Mouse (Mus musculus) limb, embryonic 11.5 days (tissue): ENCODE results near the gene Sox2. TPM values are rescaled to one million over a fixed set of nuclear protein-coding genes. Genes with fewer than 3 reads are reported as not detected.

Source experiments
- ATAC-seq: fragments of 200-750 bp; cut with Nextera tagmentation; 2 replicates; pipeline ENCODE4 v1.8.0; 2017; ENCODE audit warnings: low read depth; ENCODE audit not compliant: insufficient number of reproducible peaks, low FRiP score, low TSS enrichment
- DNase-seq: peaks from one replicate; pipeline ENCODE4 v3.0.0-alpha.2; 2015; ENCODE audit warnings: low spot score
- H3K27ac ChIP-seq: fragments of 300-500 bp; sonication (generic); replicated peaks from 2 replicates; pipeline ENCODE4 v1.5.1; 2014; ENCODE audit warnings: low read depth, mild to moderate bottlenecking, low read length
- H3K27me3 ChIP-seq: fragments of 300-500 bp; sonication (generic); 2 replicates; pipeline ENCODE4 v1.6.1; 2014; ENCODE audit warnings: mild to moderate bottlenecking, low read length, mixed read lengths; ENCODE audit not compliant: control insufficient read depth, insufficient read depth
- H3K36me3 ChIP-seq: fragments of 300-500 bp; sonication (generic); 2 replicates; pipeline ENCODE4 v1.6.1; 2014; ENCODE audit warnings: mild to moderate bottlenecking, low read length, moderate library complexity, mixed read lengths; ENCODE audit not compliant: control insufficient read depth, insufficient read depth
- H3K4me1 ChIP-seq: fragments of 300-500 bp; sonication (generic); 2 replicates; pipeline ENCODE4 v1.6.1; 2014; ENCODE audit warnings: low read length, mixed read lengths; ENCODE audit not compliant: control insufficient read depth, insufficient read depth
- H3K4me2 ChIP-seq: fragments of 300-500 bp; sonication (generic); 2 replicates; pipeline ENCODE4 v1.6.1; 2014; ENCODE audit warnings: low read depth, mild to moderate bottlenecking, moderate library complexity; ENCODE audit not compliant: severe bottlenecking
- H3K4me3 ChIP-seq: fragments of 300-500 bp; sonication (generic); 2 replicates; pipeline ENCODE4 v1.5.1; 2014; ENCODE audit warnings: low read depth, low read length
- H3K9ac ChIP-seq: fragments of 300-500 bp; sonication (generic); 2 replicates; pipeline ENCODE4 v1.6.1; 2014; ENCODE audit warnings: mild to moderate bottlenecking, low read length
- H3K9me3 ChIP-seq: fragments of 300-500 bp; sonication (generic); 2 replicates; pipeline ENCODE4 v1.6.1; 2016; ENCODE audit warnings: low read length; ENCODE audit not compliant: control insufficient read depth
- WGBS: fragments of 180-500 bp; shearing (Covaris S2); extraction: QIAGEN DNeasy Blood & Tissue Kit; methylation state at CpG from one replicate; pipeline ENCODE4 v1.1.7; 2014; 5-methylcytosine and 5-hydroxymethylcytosine counted together
- polyA plus RNA-seq: library from polyadenylated mRNA; unstranded; fragments of >200 nt; fragmentation: Nextera tagmentation; extraction: Ambion mirVana; gene quantifications from 2 replicates; pipeline ENCODE4 v1.2.1, GENCODE M21; 2014

Gene Sox2
- polyA plus RNA-seq, 1 experiment from 2014 or later, result 0.13 TPM

GRCm38 (mm10) chr3:34654781-34655180 lies 4.6 kb downstream of the Sox2 start:
- Histone ChIP-seq H3K27ac (no peak overlapping the region), H3K4me1 (peaks cover 7% of the 10 kb centered on the region), H3K9ac (no peak overlapping the region), H3K36me3 (no peaks in the 10 kb centered on the region), H3K9me3 (no peaks in the 10 kb centered on the region), H3K4me2 (no peak overlapping the region), H3K4me3 (no peak overlapping the region), H3K27me3 (peaks cover 82% of the 10 kb centered on the region)
- WGBS, result 24% methylated on average over 6 of the region's 6 CpGs
- DNase-seq, result no peak
- ATAC-seq, result no peak

GRCm38 (mm10) chr3:34655311-34656075 lies 5.3 kb downstream of the Sox2 start:
- WGBS, result 9% methylated on average over 11 of the region's 11 CpGs
- H3K4me1 ChIP-seq, result 0 out of 2 replicates have a peak, but pooled peaks cover 3% of the 10 kb centered on the region
- H3K36me3 ChIP-seq, result no peaks in the 10 kb centered on the region
- no peak overlapping the region for H3K4me3 ChIP-seq
- peaks cover 82% of the 10 kb centered on the region for H3K27me3 ChIP-seq
- H3K4me2 ChIP-seq, result no peak overlapping the region
- H3K9ac ChIP-seq, result no peak overlapping the region
- no peak overlapping the region for H3K27ac ChIP-seq
- DNase-seq (peak; percentile 22), ATAC-seq (no peak)
- H3K9me3 ChIP-seq, result no peaks in the 10 kb centered on the region

GRCm38 (mm10) chr3:34656153-34656552 lies 5.9 kb downstream of the Sox2 start:
- H3K27ac ChIP-seq, result no peak overlapping the region
- no peaks in the 10 kb centered on the region for H3K9me3 ChIP-seq
- H3K27me3 ChIP-seq, result peaks cover 82% of the 10 kb centered on the region
- ATAC-seq (no peak), DNase-seq (peak; percentile 25)
- H3K4me3 ChIP-seq, result no peak overlapping the region
- no peaks in the 10 kb centered on the region for H3K36me3 ChIP-seq
- H3K4me1 ChIP-seq, result no peaks in the 10 kb centered on the region
- H3K4me2 ChIP-seq, result no peak overlapping the region
- no peak overlapping the region for H3K9ac ChIP-seq
- WGBS, result 2% methylated on average over 3 of the region's 3 CpGs

- Histone ChIP-seq H3K4me2 (no peak overlapping the region), H3K27me3 (peaks cover 84% of the 10 kb centered on the region), H3K4me3 (no peak overlapping the region), H3K36me3 (no peaks in the 10 kb centered on the region), H3K9ac (no peak overlapping the region), H3K4me1 (no peaks in the 10 kb centered on the region), H3K9me3 (no peaks in the 10 kb centered on the region), H3K27ac (no peak overlapping the region)
- no peak for ATAC-seq
- 2% methylated on average over 23 of the region's 23 CpGs for WGBS
- peak; percentile 42 for DNase-seq
Observed at GRCm38 (mm10) chr3:34656813-34657700, 6.9 kb downstream of the Sox2 start.

GRCm38 (mm10) chr3:34657701-34658090 lies 7.5 kb downstream of the Sox2 start:
- Histone ChIP-seq H3K9ac (no peak overlapping the region), H3K27ac (no peak overlapping the region), H3K4me1 (no peaks in the 10 kb centered on the region), H3K4me2 (no peak overlapping the region), H3K9me3 (no peaks in the 10 kb centered on the region), H3K4me3 (no peak overlapping the region), H3K36me3 (no peaks in the 10 kb centered on the region), H3K27me3 (peaks cover 80% of the 10 kb centered on the region)
- WGBS, result 15% methylated on average over 2 of the region's 2 CpGs
- no peak for ATAC-seq
- DNase-seq, result no peak

GRCm38 (mm10) chr3:34658241-34658965 lies 8.2 kb downstream of the Sox2 start:
- WGBS, result 39% methylated on average over 7 of the region's 7 CpGs
- Histone ChIP-seq H3K27ac (no peak overlapping the region), H3K4me1 (no peaks in the 10 kb centered on the region)

GRCm38 (mm10) chr3:34658966-34659535 lies 8.8 kb downstream of the Sox2 start:
- Histone ChIP-seq H3K4me2 (no peak overlapping the region), H3K36me3 (no peaks in the 10 kb centered on the region), H3K4me3 (no peak overlapping the region), H3K9me3 (no peaks in the 10 kb centered on the region), H3K9ac (no peak overlapping the region), H3K27ac (no peak overlapping the region), H3K27me3 (peaks cover 79% of the 10 kb centered on the region), H3K4me1 (peaks cover 5% of the 10 kb centered on the region; the same call in 1 of the 2 replicates)
- DNase-seq (peak; percentile 23), ATAC-seq (no peak)
- 45% methylated on average over 8 of the region's 8 CpGs for WGBS

More at GRCm38 (mm10) chr3:34658241-34658965, 8.2 kb downstream of the Sox2 start:
- Histone ChIP-seq H3K9me3 (no peaks in the 10 kb centered on the region), H3K4me2 (no peak overlapping the region), H3K27me3 (peaks cover 80% of the 10 kb centered on the region), H3K36me3 (no peaks in the 10 kb centered on the region), H3K4me3 (no peak overlapping the region), H3K9ac (no peak overlapping the region)
- peak; percentile 20 for DNase-seq
- ATAC-seq, result no peak

- DNase-seq, result peak; percentile 34
- ATAC-seq, result no peak
- WGBS, result 6% methylated on average over 6 of the region's 6 CpGs
- H3K9ac ChIP-seq, result no peak overlapping the region
- no peak overlapping the region for H3K4me2 ChIP-seq
- H3K27ac ChIP-seq, result no peak overlapping the region
- H3K4me3 ChIP-seq, result no peak overlapping the region
- no peaks in the 10 kb centered on the region for H3K36me3 ChIP-seq
- H3K4me1 ChIP-seq, result peaks cover 5% of the 10 kb centered on the region; the same call in 1 of the 2 replicates
- H3K9me3 ChIP-seq, result no peaks in the 10 kb centered on the region
- peaks cover 83% of the 10 kb centered on the region for H3K27me3 ChIP-seq
Observed at GRCm38 (mm10) chr3:34659861-34660260, 9.7 kb downstream of the Sox2 start.
